Mouse (Mus musculus): Measurements from ENCODE around the gene Ints6.
"Not testable (repeated sequence)": the region's sequence is repeated elsewhere in the genome, so short reads cannot be mapped to it uniquely, and the experiment has no call there.

Gene Ints6

DNA sequence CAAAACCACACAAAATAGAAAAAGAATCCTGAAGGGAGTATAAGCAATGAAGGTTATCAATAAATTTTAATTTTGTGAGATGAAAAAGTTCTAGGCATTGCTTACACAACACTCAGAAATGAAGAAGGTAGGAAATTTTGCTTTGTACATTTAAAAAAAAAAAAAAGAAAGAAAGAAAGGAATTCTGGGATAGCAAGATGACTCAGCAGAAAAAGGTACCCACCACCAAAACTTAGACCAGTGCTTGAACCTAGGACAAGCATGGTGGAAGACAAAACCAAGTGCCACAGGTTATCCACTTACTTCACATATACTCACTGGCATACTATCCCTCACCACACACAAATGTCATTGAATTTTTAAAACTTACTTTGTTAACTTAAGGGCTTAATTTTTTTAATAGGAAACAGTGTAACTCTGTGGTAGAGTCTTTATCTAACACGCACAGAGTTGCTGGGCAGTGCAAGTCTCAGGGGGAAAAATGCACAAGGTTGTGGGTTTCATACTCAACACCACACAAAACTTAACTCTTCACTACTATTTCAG is 5.8 kb downstream of the Ints6 start:
- no peak for DNase-seq (ENCODE audit: low read depth, low spot score)

DNA sequence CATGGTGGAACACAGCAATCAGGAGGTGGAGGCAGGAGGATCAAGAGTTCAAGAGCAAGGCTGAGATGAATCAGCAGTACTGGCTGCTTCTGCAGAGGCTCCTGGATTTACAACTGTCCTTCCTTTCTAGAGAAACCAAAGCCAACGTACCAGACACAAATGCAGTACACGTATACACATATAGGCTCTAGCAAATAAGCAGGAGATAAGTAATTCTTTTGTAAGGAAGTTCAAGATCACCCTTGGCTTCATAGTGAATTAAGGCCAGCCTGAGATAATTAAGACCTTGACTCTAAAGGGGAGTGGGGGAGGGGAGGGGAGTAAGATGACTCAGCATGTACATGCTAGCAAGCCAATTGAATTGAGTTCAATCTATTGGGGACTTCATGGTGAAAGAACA is 9.5 kb downstream of the Ints6 start:
- peak; percentile 5 for DNase-seq (ENCODE audit: low read depth, low spot score)

DNA sequence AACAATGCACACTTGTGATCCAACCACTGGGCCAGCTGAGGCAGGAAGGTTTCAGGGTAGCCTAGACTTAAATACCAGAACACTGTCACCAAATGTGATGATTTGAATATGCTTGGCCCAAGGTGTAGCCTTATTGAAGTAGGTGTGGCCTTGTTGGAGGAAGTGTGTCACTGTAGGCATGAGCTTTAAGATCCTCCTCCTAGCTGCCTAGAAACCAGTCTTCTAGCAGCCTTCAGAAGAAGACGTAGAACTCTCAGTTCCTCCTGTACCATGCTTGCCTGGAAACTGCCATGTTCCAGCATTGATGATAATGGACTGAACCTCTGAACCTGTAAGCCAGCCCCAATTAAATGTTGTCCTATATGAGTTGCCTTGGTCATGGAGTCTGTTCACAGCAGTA is 25.3 kb downstream of the Ints6 start:
- no peak for DNase-seq (ENCODE audit: low read depth, low spot score)

- no peak for DNase-seq (ENCODE audit: low read depth, low spot score)
Measured at GRCm38 (mm10) chr14:62733666-62734065, 27.3 kb downstream of the Ints6 start.

- no peak for DNase-seq (ENCODE audit: low read depth, low spot score)
Measured at GRCm38 (mm10) chr14:62731902-62732301, 29.1 kb downstream of the Ints6 start.

DNA sequence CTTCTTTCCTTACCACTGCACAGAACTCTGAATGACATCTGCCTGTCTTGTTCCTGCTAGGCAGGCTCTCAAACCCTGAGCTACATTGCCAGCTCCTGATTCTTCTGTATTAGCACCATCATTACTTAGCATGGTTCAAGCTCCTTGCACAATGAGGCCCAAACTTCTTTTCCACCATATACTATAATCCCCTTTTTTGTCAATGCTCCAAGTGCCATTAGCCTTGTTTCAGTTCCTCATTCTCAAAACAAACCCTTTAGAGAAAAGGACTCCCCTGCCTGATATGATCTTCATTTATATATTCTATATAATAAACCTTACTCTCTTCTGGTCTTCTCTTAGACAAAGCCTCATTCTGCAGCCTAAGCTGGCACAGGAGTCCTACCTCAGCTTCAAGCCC is 36.4 kb downstream of the Ints6 start:
- no peak for DNase-seq (ENCODE audit: low read depth, low spot score)

- DNase-seq (ENCODE audit: low read depth, low spot score): no peak
Measured at GRCm38 (mm10) chr14:62721625-62722024, 39.3 kb downstream of the Ints6 start.

DNA sequence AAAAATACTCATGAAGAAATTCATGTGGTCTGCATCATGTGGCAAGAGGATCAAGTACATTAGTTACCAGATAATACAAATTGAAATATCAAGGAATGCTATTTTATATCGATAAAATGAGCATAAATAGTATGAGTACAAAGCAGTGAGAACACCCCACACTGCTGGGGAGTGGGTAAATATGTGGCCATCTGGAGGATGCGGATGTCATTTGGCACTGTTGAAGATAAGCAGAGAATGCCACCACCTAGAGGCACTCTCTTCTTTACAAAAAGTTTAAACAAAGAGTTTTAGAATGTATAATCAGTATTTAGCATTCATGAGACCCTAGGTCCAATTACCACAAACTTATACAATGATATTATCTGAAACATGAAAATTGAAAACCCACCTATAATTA is 42.8 kb downstream of the Ints6 start:
- DNase-seq (ENCODE audit: low read depth, low spot score): no peak

DNA sequence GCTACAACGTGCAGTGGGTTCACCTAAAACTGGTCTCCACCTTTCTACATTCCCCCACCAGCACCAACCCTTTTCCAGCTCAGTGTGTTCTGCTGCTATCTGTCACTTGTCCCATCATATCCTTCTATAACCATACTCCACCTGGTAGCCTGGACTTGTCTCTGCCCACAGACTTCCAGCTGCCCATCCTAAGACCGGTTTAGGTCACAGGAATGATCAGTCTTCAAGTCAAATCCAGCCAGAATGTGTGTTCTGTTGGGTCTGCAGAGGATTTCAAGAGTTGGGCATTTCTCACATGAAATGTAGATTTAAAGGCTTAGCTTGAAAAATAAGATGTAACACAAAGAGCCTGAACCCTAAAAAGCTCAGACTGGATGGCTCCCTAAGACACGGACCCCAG is 87.3 kb downstream of the Ints6 start:
- DNase-seq (ENCODE audit: low read depth, low spot score): no peak

- DNase-seq (ENCODE audit: low read depth, low spot score): no peak
Measured at GRCm38 (mm10) chr14:62664976-62665673, 95.8 kb downstream of the Ints6 start.

GRCm38 (mm10) chr14:62663367-62663766 is 97.6 kb downstream of the Ints6 start, which contains the start of gene Serpine3:
Serpine3 (plus strand) TSS chr14:62663667.
- DNase-seq (ENCODE audit: low read depth, low spot score): no peak

DNA sequence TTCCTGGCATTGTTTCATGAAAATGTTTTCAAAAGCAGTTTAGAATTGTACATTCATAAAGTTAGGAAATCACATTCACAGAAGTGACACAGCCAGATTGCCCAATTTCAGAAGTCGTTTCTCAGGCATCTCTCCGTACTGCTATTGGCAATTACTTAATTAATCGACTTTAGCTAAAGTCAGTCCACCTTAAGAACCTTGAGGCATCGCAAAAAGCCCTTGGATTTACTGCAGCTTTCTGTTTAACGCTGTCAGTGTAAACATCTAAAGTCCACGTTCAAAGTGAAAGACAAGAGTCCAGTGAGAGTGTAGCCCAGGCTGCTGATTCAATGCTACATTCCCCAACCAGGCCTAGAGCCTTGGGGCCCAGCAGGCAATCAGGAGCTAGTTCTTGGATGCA is 98.6 kb downstream of the Ints6 start:
- no peak for DNase-seq (ENCODE audit: low read depth, low spot score)

- DNase-seq (ENCODE audit: low read depth, low spot score): no peak
Measured at GRCm38 (mm10) chr14:62657469-62657868, 103.5 kb downstream of the Ints6 start.

DNA sequence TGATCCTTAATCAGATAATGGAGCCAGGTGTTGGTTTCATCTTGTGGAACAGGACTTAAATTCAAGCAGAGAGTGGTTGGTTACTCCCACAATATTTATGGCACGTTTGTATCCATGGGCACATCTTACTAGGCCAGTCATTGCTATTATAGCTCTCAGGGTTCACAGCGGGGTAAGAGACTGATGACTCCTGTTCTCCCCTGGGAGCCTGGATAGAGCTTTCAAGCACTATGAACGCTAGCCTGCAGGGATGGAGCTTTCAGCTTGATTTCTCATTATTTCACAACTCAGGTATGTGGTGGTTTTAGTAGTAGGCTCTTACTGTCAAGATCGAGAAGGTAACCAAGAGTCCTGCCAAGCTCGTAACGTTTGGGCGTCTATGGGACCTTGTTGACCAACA is 105.0 kb downstream of the Ints6 start:
- DNase-seq (ENCODE audit: low read depth, low spot score): no peak

DNA sequence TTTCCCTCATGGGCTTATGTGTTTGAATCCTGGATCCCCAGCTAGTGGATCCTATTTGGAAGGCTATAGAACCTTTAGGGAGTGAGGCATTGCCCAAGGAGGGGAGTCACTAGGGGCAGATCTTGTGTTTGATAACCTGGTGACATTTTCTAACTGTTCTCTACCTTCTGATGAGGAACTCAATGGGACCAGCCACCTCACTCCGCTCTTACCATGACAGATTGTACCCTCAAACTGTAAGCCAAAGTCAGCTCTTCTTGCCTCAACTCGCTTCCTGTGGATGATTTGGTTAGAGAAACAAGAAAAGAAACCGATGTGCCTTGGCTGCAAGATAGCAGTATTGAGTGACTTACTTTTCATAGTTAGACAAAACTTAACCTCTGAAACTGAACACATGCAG is 109.2 kb downstream of the Ints6 start:
- DNase-seq (ENCODE audit: low read depth, low spot score): no peak

- no peak for DNase-seq (ENCODE audit: low read depth, low spot score)
Measured at GRCm38 (mm10) chr14:62650376-62650775, 110.6 kb downstream of the Ints6 start.

- DNase-seq (ENCODE audit: low read depth, low spot score): no peak
Measured at GRCm38 (mm10) chr14:62648405-62648804, 112.6 kb downstream of the Ints6 start.

GRCm38 (mm10) chr14:62642368-62642767 is 118.6 kb downstream of the Ints6 start:
- not testable (repeated sequence) for DNase-seq (ENCODE audit: low read depth, low spot score)

- no peak for DNase-seq (ENCODE audit: low read depth, low spot score)
Measured at GRCm38 (mm10) chr14:62640396-62640795, 120.6 kb downstream of the Ints6 start.

- no peak for DNase-seq (ENCODE audit: low read depth, low spot score)
Measured at GRCm38 (mm10) chr14:62639551-62639950, 121.4 kb downstream of the Ints6 start.

DNA sequence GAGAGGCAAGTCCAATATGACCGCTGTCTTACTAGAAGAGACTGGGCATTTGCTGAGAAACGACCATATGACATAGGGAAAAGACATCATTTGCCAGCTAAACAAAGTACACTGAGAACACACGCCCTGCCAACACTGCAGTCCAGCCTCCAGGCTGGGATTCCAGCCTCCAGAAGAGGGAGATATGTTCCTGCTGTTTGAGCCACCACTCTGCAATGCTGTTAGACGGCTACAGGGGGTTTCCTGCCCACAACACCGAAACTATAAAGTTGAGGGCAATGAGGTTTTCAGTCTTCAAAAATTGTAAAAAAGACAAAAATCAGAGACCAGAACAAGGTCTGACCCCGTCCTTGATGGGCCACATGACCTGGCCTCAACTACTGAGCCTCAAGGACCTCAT is 121.9 kb downstream of the Ints6 start:
- DNase-seq (ENCODE audit: low read depth, low spot score): no peak

DNA sequence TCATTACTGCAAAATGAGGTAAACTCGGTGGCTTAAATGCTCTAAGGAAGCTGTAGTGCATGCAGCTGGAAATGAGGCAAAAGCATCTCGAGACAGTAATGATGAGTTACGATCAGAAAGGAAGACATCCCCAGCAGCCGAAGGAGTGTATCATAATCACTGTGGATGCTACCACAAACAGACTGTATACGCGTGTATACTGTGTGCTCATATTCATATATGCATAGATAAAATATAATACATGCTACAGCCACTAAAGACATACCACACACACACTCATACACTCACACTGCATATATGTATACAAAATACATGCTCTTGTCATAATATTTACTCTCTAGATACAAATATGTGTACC is 122.6 kb downstream of the Ints6 start:
- DNase-seq (ENCODE audit: low read depth, low spot score): no peak

- peak; percentile 23 for DNase-seq (ENCODE audit: low read depth, low spot score)
Measured at GRCm38 (mm10) chr14:62637436-62638344, 123.3 kb downstream of the Ints6 start.
